Mouse (Mus musculus) thymus, postnatal 36 days (tissue): ENCODE results near the gene Ryr1.
"Not testable (repeated sequence)": the region's sequence is repeated elsewhere in the genome, so short reads cannot be mapped to it uniquely, and the experiment has no call there.

Source experiments
- DNase-seq, 2 experiments: peaks; one replicate each; pipeline ENCODE4 v3.0.0; 2022; ENCODE audit warnings: mixed read lengths in 2 of 2

Ryr1 gene

GRCm38 (mm10) chr7:29075208-29075607 is 49.8 kb downstream of the Ryr1 start:
- no peak for DNase-seq

- peak; percentile 25 to 31 for DNase-seq
These were observed 52.3 kb downstream of the Ryr1 start for GRCm38 (mm10) chr7:29072689-29073088.

DNA sequence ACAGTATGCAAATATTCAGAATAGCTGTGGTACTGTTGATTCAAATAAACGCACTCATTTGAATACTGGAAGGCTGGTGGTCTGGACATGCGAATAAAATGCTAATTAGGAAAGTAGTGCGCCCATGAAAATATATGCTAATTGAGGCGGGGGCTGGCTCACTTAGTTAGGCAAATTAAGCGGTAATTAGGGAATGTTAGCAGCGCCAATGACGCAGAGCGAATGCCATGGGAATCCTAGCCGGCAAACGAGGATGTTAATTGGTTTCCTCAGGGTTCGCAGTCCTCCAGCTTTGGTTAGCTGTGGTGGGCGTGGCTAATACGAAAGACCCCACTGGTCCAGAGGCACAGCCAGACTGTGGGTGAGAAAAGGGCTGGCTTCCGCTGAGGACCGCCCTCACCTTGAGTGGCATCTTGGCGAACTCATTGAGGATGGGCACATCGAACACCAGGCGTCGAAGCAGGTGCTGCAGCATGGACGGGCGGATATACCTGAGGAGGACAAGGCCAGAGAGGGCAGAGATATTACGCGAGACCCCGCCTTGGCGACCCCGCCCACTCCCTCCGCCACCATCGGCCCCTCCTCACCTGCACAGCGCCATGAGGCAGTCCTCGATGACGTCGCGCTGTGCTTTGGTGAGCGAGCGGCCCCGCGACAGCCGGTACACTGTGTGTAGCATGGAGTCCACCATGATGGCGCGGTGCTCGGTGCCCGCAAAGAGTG is 53.6 kb downstream of the Ryr1 start:
- DNase-seq = no peak

DNA sequence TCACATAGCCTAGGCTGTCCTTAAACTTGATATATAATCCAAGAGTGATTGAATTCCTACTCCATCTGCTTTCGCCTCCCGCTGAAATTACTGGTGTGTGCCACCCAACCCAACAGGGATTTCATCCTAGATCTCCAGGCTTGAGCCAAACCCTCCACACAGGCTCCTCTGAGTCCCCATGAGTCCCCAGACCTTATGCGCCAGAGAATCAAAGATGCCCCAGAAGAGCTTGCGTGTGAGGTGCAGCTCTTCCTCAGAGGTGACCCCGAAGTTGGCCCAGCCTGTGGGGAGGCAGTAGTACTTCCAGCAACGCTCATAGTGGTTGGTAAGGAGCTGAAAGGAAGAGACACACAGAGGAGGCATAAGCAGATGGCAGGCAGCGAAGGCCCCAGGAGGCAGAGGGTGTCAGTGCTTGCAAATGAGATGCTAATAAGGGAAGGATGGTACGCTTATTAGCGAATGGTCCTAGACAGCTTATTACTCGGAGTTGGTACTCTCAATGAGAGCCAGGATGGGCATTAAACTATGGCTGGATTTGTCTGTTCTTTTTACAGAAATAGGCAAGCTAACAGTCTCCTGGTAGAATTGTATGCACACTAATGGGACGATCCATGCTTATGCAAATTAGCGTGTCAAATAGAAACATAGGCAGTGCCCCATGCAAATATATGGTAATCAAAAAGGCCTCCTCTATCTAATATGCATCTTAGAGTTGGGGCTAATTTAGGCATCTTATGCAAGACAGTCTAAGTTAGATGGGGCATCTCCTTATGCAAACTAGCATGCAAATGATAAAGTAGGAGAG is 54.4 kb downstream of the Ryr1 start:
- DNase-seq = no peak

GRCm38 (mm10) chr7:29067758-29068157 is 57.2 kb downstream of the Ryr1 start:
- DNase-seq = peak in 1 of 2 experiments; percentile 17

DNA sequence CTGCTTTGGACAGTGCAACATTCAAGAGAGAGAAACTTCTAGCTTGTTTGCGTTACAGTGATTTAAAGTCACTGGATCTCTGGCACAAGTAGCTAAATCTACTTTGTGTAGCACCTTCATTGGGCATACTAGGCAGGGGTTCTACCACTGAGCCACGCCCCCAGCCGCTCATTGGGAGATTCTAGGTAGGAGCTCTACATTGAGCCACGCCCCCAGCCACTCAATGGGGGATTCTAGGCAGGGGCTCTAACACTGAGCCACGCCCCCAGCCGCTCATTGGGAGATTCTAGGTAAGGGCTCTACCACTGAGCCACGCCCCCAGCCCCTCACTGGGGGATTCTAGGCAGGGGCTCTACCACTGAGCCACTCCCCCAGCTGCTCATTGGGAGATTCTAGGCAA is 61.5 kb downstream of the Ryr1 start:
- DNase-seq = not testable (repeated sequence)

GRCm38 (mm10) chr7:29061522-29062037 is 63.4 kb downstream of the Ryr1 start:
- no peak for DNase-seq

GRCm38 (mm10) chr7:29059445-29059844 is 65.5 kb downstream of the Ryr1 start:
- no peak for DNase-seq

GRCm38 (mm10) chr7:29052821-29053220 is 72.2 kb downstream of the Ryr1 start:
- DNase-seq = no peak

DNA sequence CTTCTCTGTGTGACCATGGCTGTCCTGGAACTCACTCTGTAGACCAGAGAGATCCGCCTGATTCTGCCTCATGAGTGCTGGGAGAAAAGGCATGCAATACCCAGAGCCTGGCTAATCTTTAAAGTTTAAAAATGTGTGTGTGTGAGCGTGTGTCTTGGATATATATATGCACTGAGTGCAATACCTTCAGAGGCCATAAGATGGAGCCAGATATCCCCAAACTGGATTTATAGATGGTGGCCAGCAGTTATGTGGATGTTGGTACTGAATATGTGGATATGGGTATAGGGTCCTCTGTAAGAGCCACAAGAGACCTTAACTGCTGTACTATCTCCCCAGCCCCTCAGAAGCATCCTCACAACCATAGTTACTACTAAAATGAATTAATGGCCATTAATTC is 74.2 kb downstream of the Ryr1 start:
- no peak for DNase-seq

GRCm38 (mm10) chr7:29048615-29049014 is 76.4 kb downstream of the Ryr1 start:
- DNase-seq = peak; percentile 23 to 47

DNA sequence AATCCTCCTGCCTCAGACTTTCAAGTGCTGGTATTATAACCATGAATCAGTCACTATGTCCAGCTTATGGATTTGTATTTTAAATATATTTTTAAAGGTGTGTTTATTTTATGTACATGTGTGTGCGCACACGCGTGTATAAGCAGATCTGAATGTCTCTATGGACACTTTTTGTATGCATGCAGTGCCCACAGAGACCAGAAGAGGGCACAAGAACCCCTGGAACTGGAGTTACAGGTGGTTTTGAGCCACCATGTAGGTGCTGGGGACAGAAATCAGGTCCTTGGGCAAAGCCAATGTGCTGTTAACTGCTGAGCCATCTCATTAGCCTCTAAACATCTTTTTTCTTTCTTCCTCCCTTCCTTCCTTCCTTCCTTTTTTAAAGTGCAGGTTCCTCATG is 76.9 kb downstream of the Ryr1 start:
- DNase-seq = no peak

DNA sequence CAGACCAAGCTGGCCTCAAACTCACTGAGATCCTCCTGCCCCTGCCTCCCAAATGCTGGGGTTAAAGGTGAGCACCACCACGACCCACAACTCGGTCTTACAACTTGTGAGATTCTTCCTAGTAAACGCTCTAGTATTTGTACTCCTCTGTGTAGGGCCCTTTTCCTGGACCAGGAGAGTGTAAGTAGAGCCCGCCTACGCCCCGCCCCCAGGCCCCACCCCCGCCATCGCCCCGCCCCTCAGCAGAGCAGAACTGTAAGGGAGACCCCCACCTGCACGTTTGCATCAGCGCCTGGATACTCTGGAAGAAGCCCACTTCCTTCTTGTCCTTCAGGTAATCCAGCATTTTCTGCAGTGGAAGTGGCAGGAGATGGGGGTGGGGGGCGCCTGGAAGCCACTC is 78.4 kb downstream of the Ryr1 start:
- DNase-seq = no peak

DNA sequence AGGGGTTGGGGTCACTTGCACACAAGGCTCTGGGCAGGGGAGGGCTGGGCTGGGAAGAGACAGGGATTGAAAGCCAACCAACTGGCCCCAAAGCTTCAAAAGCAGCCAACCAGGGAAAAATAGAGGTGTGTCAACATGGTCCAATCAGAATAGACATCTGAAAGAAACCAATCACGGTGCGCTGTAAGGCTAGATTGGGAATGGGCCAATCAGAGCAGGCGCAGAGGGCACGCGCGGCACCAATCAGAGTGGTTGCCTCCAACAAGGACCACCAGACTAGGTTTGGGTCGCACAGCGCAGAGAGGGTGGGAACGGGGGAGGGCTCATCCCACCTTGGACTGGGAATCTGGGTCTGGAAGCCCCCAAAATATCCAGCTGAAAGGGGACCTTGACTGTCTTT is 80.7 kb downstream of the Ryr1 start:
- DNase-seq = no peak

GRCm38 (mm10) chr7:29043674-29044057 is 81.3 kb downstream of the Ryr1 start:
- no peak for DNase-seq

GRCm38 (mm10) chr7:29043016-29043673 is 81.8 kb downstream of the Ryr1 start:
- no peak for DNase-seq

DNA sequence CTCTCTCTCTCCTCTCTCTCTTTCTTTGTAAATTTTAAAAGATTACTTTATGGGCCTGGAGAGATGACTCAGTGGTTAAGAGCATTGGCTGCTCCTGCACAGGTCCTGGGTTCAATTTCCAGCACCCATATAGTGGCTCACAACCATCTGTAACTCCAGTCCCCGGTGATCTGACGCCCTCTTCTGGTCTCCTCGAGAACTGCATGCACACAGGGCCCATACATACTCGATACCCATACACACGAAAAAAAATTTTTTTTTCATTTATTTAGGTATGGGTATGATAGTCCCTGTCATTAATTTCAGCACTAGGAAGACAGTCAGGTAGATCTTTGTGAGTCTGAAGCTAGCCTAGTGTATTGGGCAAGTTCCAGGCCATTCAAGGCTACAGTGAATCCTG is 83.8 kb downstream of the Ryr1 start:
- no peak for DNase-seq

- peak; percentile 43 to 57 for DNase-seq
These were observed 84.9 kb downstream of the Ryr1 start for GRCm38 (mm10) chr7:29039985-29040661.

GRCm38 (mm10) chr7:29039604-29039984 is 85.4 kb downstream of the Ryr1 start:
- DNase-seq = peak; percentile 74 to 83

GRCm38 (mm10) chr7:29037261-29037660 is 87.7 kb downstream of the Ryr1 start:
- no peak for DNase-seq

DNA sequence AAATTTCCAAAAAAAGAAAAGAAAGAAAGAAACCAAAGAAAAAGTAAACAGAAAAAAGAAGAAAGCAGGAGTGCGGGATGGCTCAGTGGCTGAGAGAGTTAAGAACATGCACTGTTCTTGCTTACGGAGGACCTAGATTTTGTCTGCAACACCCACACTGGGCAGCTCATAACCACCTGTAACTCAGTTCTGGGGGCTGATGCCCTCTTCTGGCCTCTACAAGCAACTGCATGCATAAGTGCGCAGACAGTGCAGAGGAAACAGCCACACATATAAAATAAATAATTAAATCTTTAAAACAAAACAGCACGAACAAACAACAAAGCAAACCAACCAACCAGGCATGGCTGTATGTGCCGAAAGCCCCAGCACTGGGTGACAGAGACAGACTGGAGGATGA is 92.3 kb downstream of the Ryr1 start:
- DNase-seq = no peak

- no peak for DNase-seq
These were observed 93.3 kb downstream of the Ryr1 start for GRCm38 (mm10) chr7:29031641-29032040.
